Mouse (Mus musculus) bone marrow, adult 2 months (tissue): Measurements from ENCODE around the gene Rdh9.

Experiments used
- CTCF ChIP-seq: fragments of 200-500 bp; IDR thresholded peaks from 2 replicates; pipeline ENCODE4 v1.5.1; 2011; ENCODE audit warnings: low read length, control low read depth; ENCODE audit not compliant: control insufficient read depth, insufficient read depth
- POLR2A ChIP-seq: fragments of 200-500 bp; IDR thresholded peaks from 2 replicates; pipeline ENCODE4 v1.6.1; 2011; ENCODE audit warnings: low read depth, mild to moderate bottlenecking, control low read depth, low read length, borderline replicate concordance; ENCODE audit not compliant: control insufficient read depth

GRCm38 (mm10) chr10:127731397-127731796, 44.8 kb upstream of the Rdh9 start:
- TF ChIP-seq POLR2A (no peak), CTCF (no peak)
